Mouse (Mus musculus): ENCODE data around the gene Thbd. TPM values are rescaled to one million over a fixed set of nuclear protein-coding genes. Genes with fewer than 3 reads are reported as not detected.

The Thbd gene
- polyA plus RNA-seq, 1 experiment from 2014 or later, result 232 TPM

DNA sequence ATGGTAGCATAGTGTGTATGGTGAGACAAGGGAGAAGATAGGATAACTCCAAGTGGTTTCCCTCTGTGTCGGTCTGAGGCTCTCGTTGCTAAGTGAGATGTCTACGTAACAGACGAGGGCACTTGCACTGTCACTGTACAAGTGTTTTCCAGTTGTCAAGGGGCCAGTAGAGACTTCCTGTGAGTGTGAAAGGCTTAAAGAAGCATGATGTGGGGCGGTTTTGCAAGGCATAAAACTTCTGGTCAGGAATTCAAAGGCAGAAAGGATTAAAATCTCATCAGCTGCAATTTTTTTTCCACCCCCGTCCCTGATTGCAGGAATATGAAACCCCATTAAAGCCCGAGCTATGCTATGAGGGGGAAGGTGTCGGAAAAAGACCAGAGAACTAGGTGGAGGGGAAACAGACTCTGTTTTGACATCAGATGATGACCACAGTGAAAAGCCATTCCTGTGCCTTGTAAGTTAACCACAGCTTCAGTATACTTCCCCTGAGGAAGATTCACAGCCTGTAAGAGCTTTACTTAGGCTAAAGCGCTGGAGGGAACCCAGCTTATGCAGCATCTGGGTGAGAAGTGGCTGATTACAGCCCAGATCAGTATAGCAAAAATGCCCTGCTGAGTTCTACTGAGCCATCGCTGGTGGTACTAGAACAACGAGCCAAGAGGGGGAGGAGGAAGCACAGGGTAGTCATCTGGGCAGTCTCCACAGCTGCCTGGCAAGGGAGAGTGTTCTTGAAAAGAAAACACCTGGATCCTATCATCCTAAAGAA lies 10.8 kb downstream of the Thbd start:
- TF ChIP-seq EP300 (IDR thresholded peaks at IDR 0.05), result no peak
- TF ChIP-seq CTCF (IDR thresholded peaks at IDR 0.05), result no peak
- no peaks in the 10 kb centered on the region; the same call in 1 of the 2 replicates for H3K36me3 ChIP-seq (ENCODE audit: insufficient read depth, low read length)
- H3K9me3 ChIP-seq (ENCODE audit: low read length), result no peaks in the 10 kb centered on the region
- DNase-seq (ENCODE audit: low spot score), result peak; percentile 74
- H3K4me1 ChIP-seq (ENCODE audit: insufficient read depth, low read depth, low read length), result peaks cover 27% of the 10 kb centered on the region
- WGBS, result 24% methylated on average over 11 of the region's 11 CpGs
- H3K9ac ChIP-seq (replicated peaks; ENCODE audit: low read depth), result no peak overlapping the region
- H3K4me3 ChIP-seq (ENCODE audit: low read depth, low read length), result no peak overlapping the region
- H3K27me3 ChIP-seq (replicated peaks; ENCODE audit: insufficient read depth, low read length), result no peaks in the 10 kb centered on the region; the same call in 1 of the 2 replicates
- H3K27ac ChIP-seq (ENCODE audit: low read length), result peak overlapping the region; percentile 51
- H3K4me2 ChIP-seq (replicated peaks; ENCODE audit: low read depth, low read length), result no peak overlapping the region
- peak; percentile 63 for ATAC-seq

DNA sequence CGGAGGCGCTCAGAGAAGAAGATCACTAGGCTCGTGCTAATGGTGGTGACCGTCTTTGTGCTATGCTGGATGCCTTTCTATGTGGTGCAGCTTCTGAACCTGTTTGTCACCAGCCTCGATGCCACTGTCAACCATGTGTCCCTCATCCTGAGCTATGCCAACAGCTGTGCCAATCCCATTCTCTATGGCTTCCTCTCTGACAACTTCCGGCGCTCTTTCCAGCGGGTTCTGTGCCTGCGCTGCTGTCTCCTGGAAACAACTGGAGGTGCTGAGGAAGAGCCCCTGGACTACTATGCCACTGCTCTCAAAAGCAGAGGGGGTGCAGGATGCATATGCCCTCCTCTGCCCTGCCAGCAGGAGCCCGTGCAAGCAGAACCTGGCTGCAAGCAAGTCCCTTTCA lies 11.8 kb downstream of the Thbd start:
- H3K27me3 ChIP-seq (replicated peaks; ENCODE audit: insufficient read depth, low read length), result no peaks in the 10 kb centered on the region; the same call in 1 of the 2 replicates
- no peaks in the 10 kb centered on the region for H3K9me3 ChIP-seq (ENCODE audit: low read length)
- peaks cover 27% of the 10 kb centered on the region for H3K4me1 ChIP-seq (ENCODE audit: insufficient read depth, low read depth, low read length)
- H3K36me3 ChIP-seq (ENCODE audit: insufficient read depth, low read length), result no peaks in the 10 kb centered on the region
- TF ChIP-seq CTCF (IDR thresholded peaks at IDR 0.05), result no peak
- TF ChIP-seq EP300 (IDR thresholded peaks at IDR 0.05), result no peak
- no peak for ATAC-seq
- 64% methylated on average over 10 of the region's 10 CpGs for WGBS
- H3K9ac ChIP-seq (replicated peaks; ENCODE audit: low read depth), result no peak overlapping the region
- no peak for DNase-seq (ENCODE audit: low spot score)
- peak overlapping the region; percentile 88; the same call in 1 of the 2 replicates for H3K4me2 ChIP-seq (replicated peaks; ENCODE audit: low read depth, low read length)
- no peak overlapping the region for H3K27ac ChIP-seq (ENCODE audit: low read length)
- no peak overlapping the region for H3K4me3 ChIP-seq (ENCODE audit: low read depth, low read length)

DNA sequence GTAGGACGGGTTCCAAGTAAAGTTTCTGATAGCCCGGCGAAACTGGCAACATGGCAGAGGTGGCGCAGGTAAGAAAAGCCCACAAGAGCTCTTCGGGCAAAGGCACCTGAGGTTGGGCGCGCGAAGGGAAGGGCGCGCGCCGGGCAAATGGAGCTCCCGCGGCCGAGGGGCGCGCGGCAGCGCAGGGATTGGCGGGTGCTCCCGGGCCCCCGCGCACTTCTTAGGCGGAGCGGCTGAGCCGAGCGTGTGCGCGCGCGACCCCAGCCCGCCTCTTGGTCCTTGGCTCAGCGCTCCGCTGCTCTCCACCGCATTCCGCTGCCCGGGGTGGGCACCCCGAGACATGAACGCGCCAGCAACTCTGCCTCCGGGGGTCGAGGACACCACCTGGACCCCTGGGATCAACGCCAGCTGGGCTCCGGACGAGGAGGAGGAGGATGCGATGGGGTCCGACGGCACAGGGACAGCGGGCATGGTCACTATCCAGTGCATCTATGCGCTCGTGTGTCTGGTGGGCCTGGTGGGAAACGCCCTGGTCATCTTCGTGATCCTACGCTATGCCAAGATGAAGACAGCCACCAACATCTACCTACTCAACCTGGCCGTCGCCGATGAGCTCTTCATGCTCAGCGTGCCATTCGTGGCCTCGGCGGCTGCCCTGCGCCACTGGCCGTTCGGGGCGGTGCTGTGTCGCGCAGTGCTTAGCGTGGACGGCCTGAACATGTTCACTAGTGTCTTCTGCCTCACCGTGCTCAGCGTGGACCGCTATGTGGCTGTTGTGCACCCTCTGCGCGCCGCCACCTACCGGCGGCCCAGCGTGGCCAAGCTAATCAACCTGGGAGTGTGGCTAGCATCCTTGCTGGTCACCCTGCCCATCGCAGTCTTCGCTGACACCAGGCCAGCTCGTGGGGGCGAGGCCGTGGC lies 12.6 kb downstream of the Thbd start, which contains the start of gene Sstr4:
Gene Sstr4, plus strand, starts transcription at position 214 of the 921 bp plus-strand sequence.
- no peak within 1 kb of the TSS for H3K27ac ChIP-seq (ENCODE audit: low read length)

DNA sequence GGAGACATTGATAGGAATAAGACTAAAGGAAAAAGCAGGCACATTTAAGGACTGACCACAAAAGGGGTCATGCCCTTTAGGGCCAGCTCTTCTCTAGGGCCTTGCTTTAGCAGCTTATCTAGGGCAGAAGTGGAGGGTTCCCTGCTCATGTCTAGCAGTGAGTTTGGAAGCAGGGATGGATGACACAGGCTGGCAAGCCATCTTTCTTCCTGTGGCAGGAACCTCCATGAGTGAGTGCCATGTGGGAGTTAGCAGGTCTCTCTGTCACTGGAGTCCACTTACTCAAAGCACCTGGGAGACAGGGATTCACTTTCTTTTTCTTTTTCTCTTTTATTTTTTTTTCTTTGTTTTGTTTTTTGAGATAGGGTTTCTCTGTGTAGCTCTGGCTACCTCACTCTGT lies 14.1 kb downstream of the Thbd start:
- Histone ChIP-seq H3K9me3 (ENCODE audit: low read length) (no peaks in the 10 kb centered on the region), H3K9ac (replicated peaks; ENCODE audit: low read depth) (no peak overlapping the region), H3K4me2 (replicated peaks; ENCODE audit: low read depth, low read length) (no peak overlapping the region), H3K36me3 (ENCODE audit: insufficient read depth, low read length) (0 out of 2 replicates have a peak, but pooled peaks cover 3% of the 10 kb centered on the region), H3K27ac (ENCODE audit: low read length) (no peak overlapping the region), H3K4me1 (ENCODE audit: insufficient read depth, low read depth, low read length) (peaks cover 19% of the 10 kb centered on the region), H3K27me3 (replicated peaks; ENCODE audit: insufficient read depth, low read length) (no peaks in the 10 kb centered on the region; the same call in 1 of the 2 replicates), H3K4me3 (ENCODE audit: low read depth, low read length) (no peak overlapping the region)
- DNase-seq (ENCODE audit: low spot score), result no peak
- TF ChIP-seq CTCF (IDR thresholded peaks at IDR 0.05) (no peak), EP300 (IDR thresholded peaks at IDR 0.05) (no peak)
- no peak for ATAC-seq

More for the DNA sequence above, 12.6 kb downstream of the Thbd start, which contains the start of gene Sstr4:
- 6% methylated on average over 63 of the region's 83 CpGs for WGBS
- Histone ChIP-seq H3K36me3 (ENCODE audit: insufficient read depth, low read length) (0 out of 2 replicates have a peak, but pooled peaks cover 3% of the 10 kb centered on the region), H3K9ac (replicated peaks; ENCODE audit: low read depth) (peak within 1 kb of the TSS; percentile 44), H3K4me3 (ENCODE audit: low read depth, low read length) (peak within 1 kb of the TSS; percentile 43), H3K4me1 (ENCODE audit: insufficient read depth, low read depth, low read length) (peaks cover 25% of the 10 kb centered on the region), H3K4me2 (replicated peaks; ENCODE audit: low read depth, low read length) (peak within 1 kb of the TSS; percentile 88), H3K9me3 (ENCODE audit: low read length) (no peaks in the 10 kb centered on the region), H3K27me3 (replicated peaks; ENCODE audit: insufficient read depth, low read length) (no peaks in the 10 kb centered on the region; the same call in 1 of the 2 replicates)
- DNase-seq (ENCODE audit: low spot score), result peak; percentile 54
- ATAC-seq, result peak; percentile 44
- TF ChIP-seq CTCF (IDR thresholded peaks at IDR 0.05), result peak; percentile 84
- TF ChIP-seq EP300 (IDR thresholded peaks at IDR 0.05), result no peak

DNA sequence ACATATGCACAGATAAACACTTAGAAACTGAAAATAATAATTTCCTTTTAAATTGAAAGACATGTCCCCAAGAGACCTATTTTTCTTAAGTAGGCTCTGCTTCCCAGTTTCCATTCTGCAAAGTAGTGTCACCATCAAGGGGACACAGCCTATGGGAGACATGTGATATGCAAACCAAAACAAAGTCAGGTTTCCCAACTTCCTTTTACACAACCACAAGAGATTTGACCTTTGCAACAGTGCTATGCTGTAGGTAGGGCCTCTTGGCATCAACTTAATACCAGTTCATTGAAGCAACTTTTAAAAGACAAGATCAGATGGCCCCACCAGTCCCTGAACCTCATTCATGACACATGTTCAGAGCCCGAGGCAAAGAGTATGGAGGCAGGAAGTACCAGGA lies 14.8 kb downstream of the Thbd start:
- ATAC-seq (no peak), DNase-seq (ENCODE audit: low spot score) (no peak)
- no peaks in the 10 kb centered on the region for H3K9me3 ChIP-seq (ENCODE audit: low read length)
- H3K4me2 ChIP-seq (replicated peaks; ENCODE audit: low read depth, low read length), result no peak overlapping the region
- H3K9ac ChIP-seq (replicated peaks; ENCODE audit: low read depth), result no peak overlapping the region
- TF ChIP-seq CTCF (IDR thresholded peaks at IDR 0.05), result no peak
- no peak for TF ChIP-seq EP300 (IDR thresholded peaks at IDR 0.05)
- H3K4me1 ChIP-seq (ENCODE audit: insufficient read depth, low read depth, low read length), result peaks cover 19% of the 10 kb centered on the region
- H3K27me3 ChIP-seq (replicated peaks; ENCODE audit: insufficient read depth, low read length), result no peaks in the 10 kb centered on the region; the same call in 1 of the 2 replicates
- H3K4me3 ChIP-seq (ENCODE audit: low read depth, low read length), result no peak overlapping the region
- 48% methylated on average over 1 of the region's 1 CpGs for WGBS
- H3K27ac ChIP-seq (ENCODE audit: low read length), result no peak overlapping the region
- 0 out of 2 replicates have a peak, but pooled peaks cover 3% of the 10 kb centered on the region for H3K36me3 ChIP-seq (ENCODE audit: insufficient read depth, low read length)

All from lung, postnatal 0 days (tissue).